Mouse (Mus musculus): ENCODE data around the gene Banf2. TPM values are rescaled to one million over a fixed set of nuclear protein-coding genes. Genes with fewer than 3 reads are reported as not detected.

Banf2 gene
- polyA plus RNA-seq, 1 experiment from 2014 or later = not detected

GRCm38 (mm10) chr2:144045756-144046560, 13.1 kb downstream of the Banf2 start:
- no peaks in the 10 kb centered on the region for H3K27me3 ChIP-seq (ENCODE audit: low read depth, poor library complexity, severe bottlenecking)
- no peak for DNase-seq (ENCODE audit: low spot score)
- H3K27ac ChIP-seq = no peak overlapping the region
- H3K4me1 ChIP-seq = 0 out of 2 replicates have a peak, but pooled peaks cover 4% of the 10 kb centered on the region
- H3K36me3 ChIP-seq = no peaks in the 10 kb centered on the region
- 67% methylated on average over 5 of the region's 5 CpGs for WGBS
- no peak overlapping the region for H3K4me3 ChIP-seq
- H3K9me3 ChIP-seq (replicated peaks) = no peaks in the 10 kb centered on the region

- Histone ChIP-seq H3K9me3 (replicated peaks) (no peaks in the 10 kb centered on the region), H3K27me3 (ENCODE audit: low read depth, poor library complexity, severe bottlenecking) (no peaks in the 10 kb centered on the region), H3K4me3 (no peak overlapping the region), H3K27ac (no peak overlapping the region), H3K4me1 (0 out of 2 replicates have a peak, but pooled peaks cover 4% of the 10 kb centered on the region), H3K36me3 (no peaks in the 10 kb centered on the region)
- no peak for DNase-seq (ENCODE audit: low spot score)
- 80% methylated on average over 11 of the region's 11 CpGs for WGBS
Measured at GRCm38 (mm10) chr2:144046916-144047315, 14.1 kb downstream of the Banf2 start.

- no peaks in the 10 kb centered on the region for H3K36me3 ChIP-seq
- no peak overlapping the region for H3K4me3 ChIP-seq
- DNase-seq (ENCODE audit: low spot score) = no peak
- H3K27ac ChIP-seq = no peak overlapping the region
- WGBS = 79% methylated on average over 8 of the region's 8 CpGs
- 0 out of 2 replicates have a peak, but pooled peaks cover 4% of the 10 kb centered on the region for H3K4me1 ChIP-seq
- no peaks in the 10 kb centered on the region for H3K9me3 ChIP-seq (replicated peaks)
- no peaks in the 10 kb centered on the region for H3K27me3 ChIP-seq (ENCODE audit: low read depth, poor library complexity, severe bottlenecking)
Measured at GRCm38 (mm10) chr2:144050146-144050680, 17.4 kb downstream of the Banf2 start.

GRCm38 (mm10) chr2:144050861-144051260, 18.0 kb downstream of the Banf2 start:
- H3K27me3 ChIP-seq (ENCODE audit: low read depth, poor library complexity, severe bottlenecking) = no peaks in the 10 kb centered on the region
- H3K9me3 ChIP-seq (replicated peaks) = no peaks in the 10 kb centered on the region
- no peaks in the 10 kb centered on the region for H3K36me3 ChIP-seq
- H3K27ac ChIP-seq = no peak overlapping the region
- no peak overlapping the region for H3K4me3 ChIP-seq
- no peak for DNase-seq (ENCODE audit: low spot score)
- 92% methylated on average over 6 of the region's 6 CpGs for WGBS
- 0 out of 2 replicates have a peak, but pooled peaks cover 4% of the 10 kb centered on the region for H3K4me1 ChIP-seq

GRCm38 (mm10) chr2:144052410-144053065, 19.7 kb downstream of the Banf2 start:
- Histone ChIP-seq H3K36me3 (no peaks in the 10 kb centered on the region), H3K27ac (no peak overlapping the region), H3K9me3 (replicated peaks) (no peaks in the 10 kb centered on the region), H3K27me3 (ENCODE audit: low read depth, poor library complexity, severe bottlenecking) (no peaks in the 10 kb centered on the region), H3K4me3 (no peak overlapping the region), H3K4me1 (no peaks in the 10 kb centered on the region)
- no peak for DNase-seq (ENCODE audit: low spot score)
- 92% methylated on average over 8 of the region's 8 CpGs for WGBS

GRCm38 (mm10) chr2:144057735-144058134, 24.9 kb downstream of the Banf2 start:
- no peaks in the 10 kb centered on the region for H3K4me1 ChIP-seq
- H3K27ac ChIP-seq = no peak overlapping the region
- no peaks in the 10 kb centered on the region for H3K27me3 ChIP-seq (ENCODE audit: low read depth, poor library complexity, severe bottlenecking)
- H3K4me3 ChIP-seq = no peak overlapping the region
- 77% methylated on average over 2 of the region's 2 CpGs for WGBS
- H3K36me3 ChIP-seq = no peaks in the 10 kb centered on the region
- DNase-seq (ENCODE audit: low spot score) = no peak
- H3K9me3 ChIP-seq (replicated peaks) = no peaks in the 10 kb centered on the region

GRCm38 (mm10) chr2:144061701-144062100, 28.8 kb downstream of the Banf2 start:
- no peak overlapping the region for H3K4me3 ChIP-seq
- H3K36me3 ChIP-seq = no peaks in the 10 kb centered on the region
- no peaks in the 10 kb centered on the region for H3K4me1 ChIP-seq
- no peak for DNase-seq (ENCODE audit: low spot score)
- no peak overlapping the region for H3K27ac ChIP-seq
- 73% methylated on average over 6 of the region's 6 CpGs for WGBS
- no peaks in the 10 kb centered on the region for H3K9me3 ChIP-seq (replicated peaks)
- no peaks in the 10 kb centered on the region for H3K27me3 ChIP-seq (ENCODE audit: low read depth, poor library complexity, severe bottlenecking)

GRCm38 (mm10) chr2:144065499-144065898, 32.6 kb downstream of the Banf2 start:
- no peak for DNase-seq (ENCODE audit: low spot score)
- Histone ChIP-seq H3K27me3 (ENCODE audit: low read depth, poor library complexity, severe bottlenecking) (no peaks in the 10 kb centered on the region), H3K4me1 (no peaks in the 10 kb centered on the region), H3K27ac (no peak overlapping the region), H3K4me3 (no peak overlapping the region), H3K36me3 (no peaks in the 10 kb centered on the region), H3K9me3 (replicated peaks) (no peaks in the 10 kb centered on the region)
- WGBS = 98% methylated on average over 2 of the region's 2 CpGs

GRCm38 (mm10) chr2:144069663-144070062, 36.8 kb downstream of the Banf2 start:
- H3K36me3 ChIP-seq = no peaks in the 10 kb centered on the region
- no peak overlapping the region for H3K4me3 ChIP-seq
- no peak for DNase-seq (ENCODE audit: low spot score)
- no peak overlapping the region for H3K27ac ChIP-seq
- no peaks in the 10 kb centered on the region for H3K27me3 ChIP-seq (ENCODE audit: low read depth, poor library complexity, severe bottlenecking)
- H3K9me3 ChIP-seq (replicated peaks) = no peaks in the 10 kb centered on the region
- H3K4me1 ChIP-seq = no peaks in the 10 kb centered on the region
- 91% methylated on average over 4 of the region's 4 CpGs for WGBS

GRCm38 (mm10) chr2:144070479-144070878, 37.6 kb downstream of the Banf2 start:
- Histone ChIP-seq H3K4me1 (no peaks in the 10 kb centered on the region), H3K4me3 (no peak overlapping the region), H3K27ac (no peak overlapping the region), H3K36me3 (no peaks in the 10 kb centered on the region), H3K9me3 (replicated peaks) (no peaks in the 10 kb centered on the region), H3K27me3 (ENCODE audit: low read depth, poor library complexity, severe bottlenecking) (no peaks in the 10 kb centered on the region)
- WGBS = 61% methylated on average over 7 of the region's 7 CpGs
- no peak for DNase-seq (ENCODE audit: low spot score)

- WGBS = 57% methylated on average over 7 of the region's 7 CpGs
- H3K27ac ChIP-seq = no peak overlapping the region
- DNase-seq (ENCODE audit: low spot score) = no peak
- no peaks in the 10 kb centered on the region for H3K36me3 ChIP-seq
- H3K4me3 ChIP-seq = no peak overlapping the region
- H3K4me1 ChIP-seq = no peaks in the 10 kb centered on the region
- no peaks in the 10 kb centered on the region for H3K27me3 ChIP-seq (ENCODE audit: low read depth, poor library complexity, severe bottlenecking)
- H3K9me3 ChIP-seq (replicated peaks) = no peaks in the 10 kb centered on the region
Measured at GRCm38 (mm10) chr2:144072642-144073041, 39.8 kb downstream of the Banf2 start.

- no peaks in the 10 kb centered on the region for H3K9me3 ChIP-seq (replicated peaks)
- 93% methylated on average over 5 of the region's 5 CpGs for WGBS
- H3K4me1 ChIP-seq = 0 out of 2 replicates have a peak, but pooled peaks cover 4% of the 10 kb centered on the region
- H3K4me3 ChIP-seq = no peak overlapping the region
- H3K27me3 ChIP-seq (ENCODE audit: low read depth, poor library complexity, severe bottlenecking) = no peaks in the 10 kb centered on the region
- no peaks in the 10 kb centered on the region for H3K36me3 ChIP-seq
- DNase-seq (ENCODE audit: low spot score) = no peak
- H3K27ac ChIP-seq = no peak overlapping the region
Measured at GRCm38 (mm10) chr2:144074059-144074458, 41.2 kb downstream of the Banf2 start.

GRCm38 (mm10) chr2:144076625-144077024, 43.8 kb downstream of the Banf2 start:
- Histone ChIP-seq H3K4me3 (no peak overlapping the region), H3K9me3 (replicated peaks) (no peaks in the 10 kb centered on the region), H3K27ac (no peak overlapping the region), H3K36me3 (no peaks in the 10 kb centered on the region), H3K4me1 (0 out of 2 replicates have a peak, but pooled peaks cover 5% of the 10 kb centered on the region), H3K27me3 (ENCODE audit: low read depth, poor library complexity, severe bottlenecking) (no peaks in the 10 kb centered on the region)
- WGBS = 83% methylated on average over 2 of the region's 2 CpGs
- DNase-seq (ENCODE audit: low spot score) = no peak
